Mouse (Mus musculus) erythroblast, embryonic 14.5 days (primary cell): ENCODE results near the gene Cdh6. TPM values are rescaled to one million over a fixed set of nuclear protein-coding genes. Genes with fewer than 3 reads are reported as not detected.

ENCODE experiments used
- H3K27me3 ChIP-seq: 2 replicates; pipeline ENCODE4 v1.6.1; 2012; ENCODE audit warnings: inconsistent platforms; ENCODE audit not compliant: control insufficient read depth
- H3K36me3 ChIP-seq: 2 replicates; pipeline ENCODE4 v1.6.1; 2012; ENCODE audit warnings: mild to moderate bottlenecking, inconsistent platforms; ENCODE audit not compliant: control insufficient read depth
- H3K4me1 ChIP-seq: 2 replicates; pipeline ENCODE4 v1.6.1; 2012; ENCODE audit warnings: inconsistent platforms; ENCODE audit not compliant: control insufficient read depth
- H3K4me3 ChIP-seq: replicated peaks from 2 replicates; pipeline ENCODE3; 2012; ENCODE audit warnings: moderate library complexity, mild to moderate bottlenecking, inconsistent platforms
- H3K9me3 ChIP-seq: 2 replicates; pipeline ENCODE4 v1.6.1; 2012; ENCODE audit warnings: low read length, inconsistent platforms, mixed read lengths; ENCODE audit not compliant: control insufficient read depth
- GATA1 ChIP-seq: IDR thresholded peaks from 2 replicates; pipeline ENCODE4 v1.6.1; 2012; ENCODE audit warnings: low read length, inconsistent platforms, mixed read lengths
- TAL1 ChIP-seq: IDR thresholded peaks from 3 replicates; pipeline ENCODE4 v1.6.1; 2012; ENCODE audit warnings: low read length, inconsistent platforms, mixed read lengths
- polyA plus RNA-seq: library from polyadenylated mRNA; stranded (reverse); fragments of >175 nt; gene quantifications from 2 replicates; pipeline ENCODE4 v1.2.3, GENCODE M21; 2012

Cdh6 gene
- polyA plus RNA-seq, 1 experiment: not detected

- TF ChIP-seq TAL1 (no peak), GATA1 (no peak)
- no peaks in the 10 kb centered on the region for H3K36me3 ChIP-seq
- H3K4me3 ChIP-seq: no peak overlapping the region
- H3K4me1 ChIP-seq: no peaks in the 10 kb centered on the region
- no peaks in the 10 kb centered on the region for H3K27me3 ChIP-seq
- no peaks in the 10 kb centered on the region; the same call in 1 of the 2 replicates for H3K9me3 ChIP-seq
These were observed 142.8 kb downstream of the Cdh6 start for GRCm38 (mm10) chr15:13030641-13031040.

GRCm38 (mm10) chr15:13027513-13027912 is 146.0 kb downstream of the Cdh6 start:
- Histone ChIP-seq H3K4me1 (no peaks in the 10 kb centered on the region), H3K36me3 (no peaks in the 10 kb centered on the region), H3K27me3 (no peaks in the 10 kb centered on the region), H3K4me3 (no peak overlapping the region), H3K9me3 (no peaks in the 10 kb centered on the region; the same call in 1 of the 2 replicates)
- no peak for TF ChIP-seq TAL1
- no peak for TF ChIP-seq GATA1

- Histone ChIP-seq H3K27me3 (no peaks in the 10 kb centered on the region), H3K36me3 (no peaks in the 10 kb centered on the region), H3K9me3 (no peaks in the 10 kb centered on the region), H3K4me3 (no peak overlapping the region), H3K4me1 (no peaks in the 10 kb centered on the region)
- TF ChIP-seq GATA1 (no peak), TAL1 (no peak)
These were observed 156.6 kb downstream of the Cdh6 start for GRCm38 (mm10) chr15:13016756-13017357.

GRCm38 (mm10) chr15:13008803-13009202 is 164.7 kb downstream of the Cdh6 start:
- no peaks in the 10 kb centered on the region for H3K27me3 ChIP-seq

GRCm38 (mm10) chr15:13005934-13006333 is 167.5 kb downstream of the Cdh6 start:
- no peaks in the 10 kb centered on the region for H3K4me1 ChIP-seq
- H3K4me3 ChIP-seq: no peak overlapping the region
- no peak for TF ChIP-seq GATA1
- no peaks in the 10 kb centered on the region for H3K36me3 ChIP-seq
- H3K9me3 ChIP-seq: peaks cover 4% of the 10 kb centered on the region; the same call in 1 of the 2 replicates
- H3K27me3 ChIP-seq: no peaks in the 10 kb centered on the region

More at GRCm38 (mm10) chr15:13008803-13009202, 164.7 kb downstream of the Cdh6 start:
- Histone ChIP-seq H3K36me3 (no peaks in the 10 kb centered on the region), H3K9me3 (peaks cover 4% of the 10 kb centered on the region; the same call in 1 of the 2 replicates), H3K4me3 (no peak overlapping the region), H3K4me1 (no peaks in the 10 kb centered on the region)
- TF ChIP-seq TAL1: no peak
- no peak for TF ChIP-seq GATA1

- Histone ChIP-seq H3K36me3 (no peaks in the 10 kb centered on the region), H3K4me3 (no peak overlapping the region), H3K27me3 (no peaks in the 10 kb centered on the region), H3K4me1 (no peaks in the 10 kb centered on the region), H3K9me3 (peaks cover 2% of the 10 kb centered on the region; the same call in 1 of the 2 replicates)
- TF ChIP-seq TAL1 (no peak), GATA1 (no peak)
These were observed 171.9 kb downstream of the Cdh6 start for GRCm38 (mm10) chr15:13001549-13001948.

GRCm38 (mm10) chr15:12994563-12995359 is 178.7 kb downstream of the Cdh6 start:
- Histone ChIP-seq H3K36me3 (no peaks in the 10 kb centered on the region), H3K9me3 (peaks cover 9% of the 10 kb centered on the region), H3K4me1 (no peaks in the 10 kb centered on the region), H3K4me3 (no peak overlapping the region), H3K27me3 (no peaks in the 10 kb centered on the region)
- no peak for TF ChIP-seq TAL1
